Mouse (Mus musculus) naive thymus-derived CD4-positive, alpha-beta T cell, adult 2 months (primary cell): Measurements from ENCODE around the gene Pradc1.
"Not testable (repeated sequence)": the region's sequence is repeated elsewhere in the genome, so short reads cannot be mapped to it uniquely, and the experiment has no call there.

Experiments
- DNase-seq: peaks from one replicate; pipeline ENCODE4 v3.0.0-alpha.2; 2011; ENCODE audit warnings: low read depth

Gene Pradc1

DNA sequence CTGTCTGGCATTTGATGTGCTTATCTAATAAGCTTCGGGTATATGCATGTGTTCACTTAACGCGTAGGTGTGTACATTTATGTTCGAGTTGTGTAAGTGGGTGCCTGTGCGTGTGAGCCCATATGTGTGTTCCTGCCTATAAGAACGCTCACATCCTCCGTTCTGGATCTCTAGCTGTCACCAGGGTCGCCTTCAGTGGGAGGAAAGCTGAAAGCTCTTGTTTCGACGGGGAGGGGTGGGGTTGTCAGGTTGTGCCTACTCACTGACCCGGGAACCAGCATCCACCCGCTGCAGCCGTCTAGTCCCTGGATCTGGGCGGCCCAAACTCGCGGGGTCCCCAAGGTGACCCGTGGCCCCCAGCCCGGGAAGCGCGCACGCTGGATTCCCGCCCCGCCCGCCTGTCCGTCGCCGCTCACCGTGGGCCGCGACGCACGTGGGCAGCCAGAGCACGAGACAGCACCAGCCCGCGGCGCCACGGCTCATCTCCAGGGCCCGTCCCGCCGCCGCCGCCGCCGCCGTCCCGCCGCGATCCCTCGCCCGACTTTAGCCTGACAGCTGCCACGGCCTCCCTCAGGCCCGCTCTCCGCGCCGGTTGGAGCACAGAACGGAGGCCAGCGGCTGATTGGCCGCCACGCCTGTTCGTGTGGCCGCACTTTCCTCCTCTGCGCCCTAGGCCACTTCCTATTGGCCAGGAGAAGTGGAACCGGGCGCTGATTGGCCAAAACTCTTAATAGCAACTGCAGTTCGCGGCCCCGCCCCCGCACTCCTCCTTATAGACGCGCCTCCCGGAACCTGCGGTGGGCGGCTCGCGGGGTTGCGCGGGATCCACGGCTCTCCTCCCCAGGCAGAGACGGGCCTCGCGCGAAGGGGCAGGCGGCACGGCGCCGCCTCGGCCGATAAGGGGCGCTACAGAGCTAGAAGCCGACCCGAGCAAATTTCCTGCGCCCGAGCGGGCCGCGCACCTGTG, 790 bp downstream of the Pradc1 start, which contains the start of gene Cct7:
Cct7 (plus strand) TSS at position 818 of the 967 bp plus-strand sequence.
- peak; percentile 99 for DNase-seq

DNA sequence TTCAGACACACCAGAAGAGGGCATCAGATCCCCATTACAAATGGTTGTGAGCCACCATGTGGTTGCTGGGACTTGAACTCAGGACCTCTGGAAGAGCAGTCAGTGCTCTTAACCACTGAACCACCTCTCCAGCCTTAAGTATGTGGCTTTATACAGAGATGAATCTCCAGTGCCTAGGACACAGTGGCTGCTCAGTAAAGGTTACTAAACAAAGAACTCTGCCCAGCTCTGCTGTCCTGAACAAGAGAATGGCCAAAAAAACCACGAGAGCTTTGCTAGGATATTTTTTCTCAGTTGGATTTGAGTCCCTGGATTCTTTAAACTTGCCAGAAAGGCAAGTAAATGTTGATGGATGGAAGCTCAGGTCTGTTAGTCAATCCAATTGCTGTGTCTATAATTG, 1.6 kb downstream of the Pradc1 start:
- DNase-seq, result not testable (repeated sequence)

DNA sequence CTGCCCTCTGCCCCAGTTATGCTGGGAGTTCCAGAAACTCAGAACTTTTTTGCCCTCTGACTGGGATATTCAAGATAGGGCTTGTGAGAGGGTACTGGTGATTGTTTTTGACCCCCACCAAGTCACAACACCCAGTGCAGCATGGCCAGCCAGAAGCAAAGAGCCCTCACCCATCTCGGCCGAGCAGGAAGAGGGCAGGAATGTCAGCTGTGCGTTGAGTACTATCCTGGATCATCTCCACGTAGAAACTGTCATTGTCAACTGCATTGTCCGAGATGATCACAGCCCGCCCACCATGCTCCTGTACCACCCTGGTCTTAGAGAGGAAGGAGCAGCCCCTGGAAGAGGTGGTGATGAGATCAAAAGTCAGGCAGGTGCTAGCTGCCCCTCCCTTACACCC, 4.4 kb downstream of the Pradc1 start:
- no peak for DNase-seq

DNA sequence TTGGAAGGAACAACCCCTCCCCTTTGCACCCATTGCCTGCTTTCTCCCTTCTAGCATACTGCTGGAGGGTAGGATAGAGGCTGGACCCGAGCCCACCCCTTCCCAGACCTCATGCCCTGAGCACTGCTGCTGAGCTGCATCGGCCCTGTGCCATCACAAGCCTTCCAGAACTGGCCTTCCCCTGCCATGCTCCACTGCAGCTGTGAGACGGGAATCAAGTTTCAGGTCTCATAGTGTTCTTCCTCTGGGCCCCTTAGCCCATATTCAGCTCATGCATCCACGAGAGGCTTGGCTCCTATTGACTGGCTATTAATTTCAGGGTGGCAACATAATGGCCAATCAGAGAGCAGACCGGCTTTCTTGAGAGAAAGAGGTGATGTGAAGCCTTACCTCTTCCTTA, 6.5 kb downstream of the Pradc1 start:
- DNase-seq, result no peak

DNA sequence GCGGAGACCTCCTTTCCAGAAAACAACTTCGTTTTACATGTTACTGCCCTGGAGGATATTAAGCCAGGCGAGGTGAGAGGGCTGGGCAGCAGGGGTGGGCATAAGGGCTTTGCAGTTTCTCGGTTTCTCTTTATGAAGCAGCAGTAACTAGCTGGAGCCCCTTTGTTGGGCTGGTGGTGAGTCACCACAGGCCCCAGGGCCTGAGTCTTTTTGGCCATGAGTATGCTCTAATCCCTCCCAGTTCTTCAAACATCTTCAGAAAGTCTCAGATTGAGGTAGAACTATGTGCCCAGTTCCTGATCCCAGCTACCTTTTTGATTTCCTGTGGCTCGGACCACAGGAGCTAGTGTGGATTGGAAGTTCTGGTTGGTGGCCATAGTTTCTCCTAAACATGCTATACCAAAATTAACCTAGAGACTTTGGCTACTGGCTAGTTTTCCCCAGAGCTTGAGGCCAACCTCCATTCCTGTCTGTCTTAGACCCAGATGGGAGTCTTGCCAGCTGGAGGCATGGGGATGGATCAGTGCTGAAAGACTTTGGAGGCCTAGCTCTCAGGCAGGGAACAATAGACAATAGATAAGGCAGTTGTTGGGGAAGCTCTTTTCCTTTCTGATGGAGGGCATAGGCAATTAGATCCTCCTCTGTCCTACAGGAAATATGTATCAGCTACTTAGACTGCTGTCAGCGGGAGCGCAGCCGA, 7.4 kb downstream of the Pradc1 start:
- no peak for DNase-seq

- no peak for DNase-seq
Measured at GRCm38 (mm10) chr6:85443488-85444233, 8.1 kb downstream of the Pradc1 start.

DNA sequence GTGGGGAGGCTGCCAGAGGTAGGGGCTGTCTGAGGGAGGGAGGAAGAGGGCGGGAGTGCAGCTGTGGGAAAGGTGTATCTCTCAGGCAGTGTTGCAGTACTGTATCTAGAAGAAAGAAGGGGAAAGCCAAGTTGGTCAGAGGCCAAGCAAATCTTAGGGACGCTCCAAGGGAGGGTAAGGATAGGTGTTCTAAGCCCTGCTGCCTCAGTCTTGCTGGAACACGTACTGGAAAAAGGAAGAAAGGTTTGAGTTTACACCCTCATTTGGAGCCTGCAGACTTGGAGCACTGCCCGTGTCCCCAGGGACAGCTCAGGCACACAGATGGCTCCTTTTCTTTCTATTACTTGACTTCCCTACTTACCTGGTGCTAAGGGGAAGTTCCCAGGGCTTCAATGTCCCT, 10.6 kb downstream of the Pradc1 start:
- no peak for DNase-seq

GRCm38 (mm10) chr6:85436631-85437030, 15.1 kb downstream of the Pradc1 start:
- no peak for DNase-seq

DNA sequence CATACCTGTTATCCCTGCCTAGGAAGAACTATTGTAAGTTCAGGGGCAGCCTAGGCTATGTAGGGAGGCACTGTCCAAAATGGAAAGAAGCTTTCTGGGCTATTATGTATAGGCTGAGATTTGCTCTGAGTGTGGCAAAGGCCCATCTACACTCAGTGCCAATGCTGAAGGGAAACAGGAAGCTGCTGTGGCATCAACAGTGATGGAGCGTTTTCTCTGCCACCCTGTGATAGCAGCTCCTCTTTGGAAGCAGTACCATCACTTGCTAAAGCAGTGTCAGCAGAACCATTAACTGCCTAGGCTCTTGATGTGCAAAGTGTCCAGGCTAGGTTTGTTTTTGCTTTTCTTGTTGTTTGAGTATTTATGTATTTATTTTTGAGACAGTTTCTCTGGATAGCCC, 15.6 kb downstream of the Pradc1 start:
- DNase-seq, result no peak

DNA sequence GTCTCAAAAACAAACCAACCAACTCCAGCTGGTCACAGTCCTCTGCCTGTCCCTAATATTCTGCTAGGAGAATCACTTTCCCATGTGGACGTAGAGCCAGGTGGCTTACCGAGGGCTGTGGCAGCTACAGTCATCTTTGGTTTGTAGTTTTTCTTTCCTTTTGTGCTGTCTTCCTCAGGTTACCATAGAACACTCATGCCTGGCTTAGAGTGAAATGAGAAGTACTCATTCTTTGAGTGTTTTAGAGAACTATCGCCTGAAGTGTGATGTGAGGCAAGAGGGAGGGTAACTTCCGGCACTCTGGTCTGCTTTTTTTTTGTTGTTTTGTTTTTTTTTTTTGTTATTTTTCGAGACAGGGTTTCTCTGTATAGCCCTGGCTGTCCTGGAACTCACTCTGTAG, 17.9 kb downstream of the Pradc1 start:
- no peak for DNase-seq

DNA sequence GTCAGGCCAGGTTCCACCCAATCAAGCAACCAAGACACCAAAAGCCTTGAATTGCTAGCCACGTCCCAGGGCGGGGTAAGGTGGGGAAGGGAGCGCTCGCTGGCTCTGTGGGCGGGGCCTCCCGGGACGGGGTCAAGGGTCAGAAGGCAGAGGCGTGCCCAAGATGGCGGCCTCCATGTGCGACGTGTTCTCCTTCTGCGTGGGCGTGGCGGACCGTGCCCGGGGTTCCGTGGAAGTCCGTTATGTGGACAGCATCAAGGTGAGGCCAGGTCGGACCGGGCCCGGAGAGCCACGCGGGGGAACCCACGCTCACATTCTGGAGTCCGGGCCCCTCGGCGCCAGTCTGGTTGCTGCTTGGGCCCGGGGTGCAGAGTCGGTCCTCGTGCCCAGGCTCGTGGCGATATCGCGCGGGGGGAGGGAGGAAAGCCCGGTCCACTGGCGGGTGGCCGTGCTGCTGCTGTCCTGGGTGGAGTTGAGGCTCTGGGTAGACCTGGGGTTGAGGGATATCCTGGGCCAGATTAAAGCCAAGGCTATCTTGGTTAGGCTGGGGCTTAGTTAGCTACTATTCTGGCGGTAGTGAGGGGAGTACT, 19.8 kb downstream of the Pradc1 start, which contains the start of gene Smyd5:
Smyd5 (plus strand) TSS at position 148 of the 590 bp plus-strand sequence.
- DNase-seq, result peak; percentile 88

GRCm38 (mm10) chr6:85431274-85431841, 20.4 kb downstream of the Pradc1 start:
- DNase-seq, result peak; percentile 19

DNA sequence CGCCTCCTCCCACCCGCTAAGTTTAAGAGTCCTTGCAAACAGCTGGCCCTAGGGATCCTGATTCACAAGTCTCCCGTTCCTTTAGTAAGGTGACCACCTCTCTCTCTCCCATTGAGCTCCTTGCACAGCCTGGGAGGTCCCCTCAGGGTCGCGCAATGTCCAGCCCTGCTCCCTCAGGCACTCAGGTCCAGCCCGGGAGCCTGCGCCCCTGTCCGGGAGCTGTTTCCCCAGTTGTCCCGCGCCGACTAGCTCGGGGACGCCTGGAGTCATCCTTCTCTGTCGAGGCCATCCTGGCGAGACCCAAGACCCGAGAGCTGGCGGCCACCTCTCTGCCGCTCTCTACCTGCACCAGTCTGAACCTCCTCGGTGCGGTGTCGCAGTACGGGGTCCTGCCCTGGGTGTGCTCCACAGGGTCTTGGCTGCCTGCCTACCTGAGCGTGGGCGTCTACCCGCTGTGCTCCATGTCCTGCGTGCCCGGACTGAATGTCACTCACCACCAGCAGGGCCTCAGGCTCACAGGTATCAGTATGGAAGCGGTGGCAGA, 27.9 kb downstream of the Pradc1 start, which contains the start of gene Noto:
Noto (plus strand) TSS at position 51 of the 544 bp plus-strand sequence.
- no peak for DNase-seq

DNA sequence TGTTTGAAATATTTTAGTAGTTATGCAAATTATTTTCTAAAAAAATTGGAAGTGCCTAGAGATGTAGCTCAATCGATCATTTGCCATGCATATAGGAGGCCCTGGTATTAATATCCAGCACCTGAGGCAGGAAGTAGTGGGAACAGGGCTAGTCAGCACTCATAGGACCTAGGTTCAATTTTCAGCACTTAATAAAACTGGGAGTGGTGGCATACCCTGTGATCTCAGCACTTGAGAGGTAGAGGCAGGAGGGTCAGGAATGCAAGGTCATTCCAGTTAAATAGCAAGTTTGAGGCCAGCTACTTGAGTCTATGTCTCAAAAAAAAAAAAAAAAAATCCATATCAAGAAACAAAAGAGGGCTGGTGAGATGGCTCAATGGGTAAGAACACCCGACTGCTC, 32.6 kb downstream of the Pradc1 start:
- no peak for DNase-seq

- no peak for DNase-seq
Measured at GRCm38 (mm10) chr6:85415829-85416228, 35.9 kb downstream of the Pradc1 start.

- DNase-seq, result peak; percentile 29
Measured at GRCm38 (mm10) chr6:85410771-85411273, 40.9 kb downstream of the Pradc1 start.

DNA sequence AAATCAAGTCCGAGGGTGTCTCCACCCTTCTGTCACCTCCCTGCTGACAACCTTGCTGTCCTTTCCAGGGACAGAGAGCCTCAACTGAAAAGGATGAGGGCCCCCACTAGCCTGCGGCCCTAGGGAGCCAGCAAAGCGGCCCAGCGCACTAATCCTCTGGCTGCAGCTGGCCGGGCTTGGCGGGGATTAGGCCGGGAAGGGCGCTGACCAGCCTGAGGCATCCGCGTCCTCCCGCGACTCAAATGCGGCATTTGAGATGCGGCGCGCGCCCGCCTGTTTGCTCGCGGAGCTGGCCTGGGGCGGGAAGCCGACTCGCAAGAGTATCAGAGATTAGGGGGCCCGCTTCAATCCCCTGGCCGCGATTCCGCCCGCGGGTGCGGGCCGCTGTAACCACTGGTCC, 42.8 kb downstream of the Pradc1 start:
- DNase-seq, result no peak

GRCm38 (mm10) chr6:85403039-85403438, 48.7 kb downstream of the Pradc1 start:
- DNase-seq, result no peak

GRCm38 (mm10) chr6:85402613-85403012, 49.2 kb downstream of the Pradc1 start:
- no peak for DNase-seq

DNA sequence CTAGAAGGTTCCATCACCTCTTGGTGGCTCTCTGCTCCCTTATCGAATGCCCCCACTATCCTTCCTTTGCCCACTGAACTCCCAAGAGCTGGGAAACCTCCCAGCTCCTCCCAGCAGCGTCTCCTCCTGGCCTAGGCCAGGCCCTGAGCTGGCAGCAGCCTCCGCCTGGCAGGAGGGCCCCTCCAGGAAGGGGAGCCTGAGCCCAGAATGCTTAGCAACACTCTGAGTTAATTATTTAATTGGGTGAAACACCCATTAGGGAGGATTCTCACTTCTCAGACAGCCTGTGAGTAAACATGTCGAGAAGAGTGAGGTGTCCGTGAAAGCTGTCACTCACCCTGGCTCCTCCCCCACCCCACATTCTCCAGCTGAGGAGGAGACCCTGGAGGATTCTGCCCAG, 52.1 kb downstream of the Pradc1 start:
- no peak for DNase-seq

DNA sequence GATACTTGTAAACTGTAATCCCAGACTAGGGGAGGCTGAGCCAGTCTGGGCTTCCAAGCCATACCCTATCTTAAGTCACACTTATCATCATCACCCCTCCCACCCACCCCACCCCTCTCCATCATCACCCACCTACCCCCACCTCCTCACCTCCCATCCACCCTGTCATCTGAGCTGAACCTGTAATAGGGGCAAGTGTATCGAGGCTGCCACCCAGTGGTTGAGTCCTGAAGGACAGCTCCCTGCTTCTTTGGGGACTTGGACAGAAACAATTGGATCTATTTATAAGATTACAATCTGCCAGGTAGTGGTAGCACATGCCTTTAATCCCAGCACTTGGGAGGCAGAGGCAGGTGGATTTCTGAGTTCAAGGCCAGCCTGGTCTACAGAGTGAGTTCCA, 54.6 kb downstream of the Pradc1 start:
- DNase-seq, result peak; percentile 40
